Mouse (Mus musculus): ENCODE results near the gene Capsl. TPM values are rescaled to one million over a fixed set of nuclear protein-coding genes. Genes with fewer than 3 reads are reported as not detected.

The Capsl gene
- polyA plus RNA-seq, 1 experiment from 2014 or later = 7.9 TPM

GRCm38 (mm10) chr15:9463521-9464027 is 27.7 kb downstream of the Capsl start:
- Histone ChIP-seq H3K9ac (replicated peaks; ENCODE audit: low read depth, low read length) (no peak overlapping the region), H3K27me3 (ENCODE audit: control insufficient read depth, insufficient read depth, low read length) (no peaks in the 10 kb centered on the region), H3K4me3 (ENCODE audit: low read depth, low read length) (no peak overlapping the region), H3K9me3 (ENCODE audit: control insufficient read depth, low read depth, low read length) (no peaks in the 10 kb centered on the region), H3K4me1 (ENCODE audit: control insufficient read depth, insufficient read depth, low read length) (no peaks in the 10 kb centered on the region), H3K4me2 (replicated peaks; ENCODE audit: low read depth, low read length) (no peak overlapping the region), H3K36me3 (ENCODE audit: control insufficient read depth, insufficient read depth, low read length) (no peaks in the 10 kb centered on the region), H3K27ac (ENCODE audit: low read length) (no peak overlapping the region)
- no peak for ATAC-seq (ENCODE audit: insufficient number of reproducible peaks, insufficient read depth, low FRiP score, low read depth)
- 39% methylated on average over 7 of the region's 7 CpGs for WGBS

GRCm38 (mm10) chr15:9464039-9464438 is 28.2 kb downstream of the Capsl start:
- Histone ChIP-seq H3K4me1 (ENCODE audit: control insufficient read depth, insufficient read depth, low read length) (no peaks in the 10 kb centered on the region), H3K27ac (ENCODE audit: low read length) (no peak overlapping the region), H3K9me3 (ENCODE audit: control insufficient read depth, low read depth, low read length) (no peaks in the 10 kb centered on the region), H3K4me2 (replicated peaks; ENCODE audit: low read depth, low read length) (no peak overlapping the region), H3K9ac (replicated peaks; ENCODE audit: low read depth, low read length) (no peak overlapping the region), H3K27me3 (ENCODE audit: control insufficient read depth, insufficient read depth, low read length) (no peaks in the 10 kb centered on the region), H3K36me3 (ENCODE audit: control insufficient read depth, insufficient read depth, low read length) (no peaks in the 10 kb centered on the region), H3K4me3 (ENCODE audit: low read depth, low read length) (no peak overlapping the region)
- no peak for ATAC-seq (ENCODE audit: insufficient number of reproducible peaks, insufficient read depth, low FRiP score, low read depth)
- WGBS = 21% methylated on average over 1 of the region's 1 CpGs

GRCm38 (mm10) chr15:9471053-9471685 is 35.3 kb downstream of the Capsl start:
- WGBS = 79% methylated on average over 4 of the region's 4 CpGs
- no peak overlapping the region for H3K9ac ChIP-seq (replicated peaks; ENCODE audit: low read depth, low read length)

GRCm38 (mm10) chr15:9472167-9472566 is 36.3 kb downstream of the Capsl start:
- Histone ChIP-seq H3K36me3 (ENCODE audit: control insufficient read depth, insufficient read depth, low read length) (no peaks in the 10 kb centered on the region), H3K9me3 (ENCODE audit: control insufficient read depth, low read depth, low read length) (no peaks in the 10 kb centered on the region), H3K27me3 (ENCODE audit: control insufficient read depth, insufficient read depth, low read length) (no peaks in the 10 kb centered on the region), H3K4me1 (ENCODE audit: control insufficient read depth, insufficient read depth, low read length) (no peaks in the 10 kb centered on the region), H3K4me2 (replicated peaks; ENCODE audit: low read depth, low read length) (no peak overlapping the region), H3K27ac (ENCODE audit: low read length) (no peak overlapping the region), H3K4me3 (ENCODE audit: low read depth, low read length) (no peak overlapping the region), H3K9ac (replicated peaks; ENCODE audit: low read depth, low read length) (no peak overlapping the region)
- 19% methylated on average over 3 of the region's 3 CpGs for WGBS
- no peak for ATAC-seq (ENCODE audit: insufficient number of reproducible peaks, insufficient read depth, low FRiP score, low read depth)

More at GRCm38 (mm10) chr15:9471053-9471685, 35.3 kb downstream of the Capsl start:
- no peak for ATAC-seq (ENCODE audit: insufficient number of reproducible peaks, insufficient read depth, low FRiP score, low read depth)
- no peaks in the 10 kb centered on the region for H3K27me3 ChIP-seq (ENCODE audit: control insufficient read depth, insufficient read depth, low read length)
- H3K4me1 ChIP-seq (ENCODE audit: control insufficient read depth, insufficient read depth, low read length) = no peaks in the 10 kb centered on the region
- no peaks in the 10 kb centered on the region for H3K36me3 ChIP-seq (ENCODE audit: control insufficient read depth, insufficient read depth, low read length)
- no peaks in the 10 kb centered on the region for H3K9me3 ChIP-seq (ENCODE audit: control insufficient read depth, low read depth, low read length)
- H3K4me3 ChIP-seq (ENCODE audit: low read depth, low read length) = no peak overlapping the region
- H3K4me2 ChIP-seq (replicated peaks; ENCODE audit: low read depth, low read length) = no peak overlapping the region
- no peak overlapping the region for H3K27ac ChIP-seq (ENCODE audit: low read length)

GRCm38 (mm10) chr15:9472618-9473017 is 36.8 kb downstream of the Capsl start:
- H3K9me3 ChIP-seq (ENCODE audit: control insufficient read depth, low read depth, low read length) = no peaks in the 10 kb centered on the region
- H3K4me3 ChIP-seq (ENCODE audit: low read depth, low read length) = no peak overlapping the region
- no peak overlapping the region for H3K4me2 ChIP-seq (replicated peaks; ENCODE audit: low read depth, low read length)
- H3K4me1 ChIP-seq (ENCODE audit: control insufficient read depth, insufficient read depth, low read length) = no peaks in the 10 kb centered on the region
- H3K36me3 ChIP-seq (ENCODE audit: control insufficient read depth, insufficient read depth, low read length) = no peaks in the 10 kb centered on the region
- H3K27me3 ChIP-seq (ENCODE audit: control insufficient read depth, insufficient read depth, low read length) = no peaks in the 10 kb centered on the region
- WGBS = 50% methylated on average over 3 of the region's 3 CpGs
- H3K27ac ChIP-seq (ENCODE audit: low read length) = no peak overlapping the region
- H3K9ac ChIP-seq (replicated peaks; ENCODE audit: low read depth, low read length) = no peak overlapping the region
- no peak for ATAC-seq (ENCODE audit: insufficient number of reproducible peaks, insufficient read depth, low FRiP score, low read depth)

- no peaks in the 10 kb centered on the region for H3K36me3 ChIP-seq (ENCODE audit: control insufficient read depth, insufficient read depth, low read length)
- no peaks in the 10 kb centered on the region for H3K4me1 ChIP-seq (ENCODE audit: control insufficient read depth, insufficient read depth, low read length)
- ATAC-seq (ENCODE audit: insufficient number of reproducible peaks, insufficient read depth, low FRiP score, low read depth) = no peak
- WGBS = 82% methylated on average over 1 of the region's 1 CpGs
- no peak overlapping the region for H3K4me3 ChIP-seq (ENCODE audit: low read depth, low read length)
- H3K27me3 ChIP-seq (ENCODE audit: control insufficient read depth, insufficient read depth, low read length) = no peaks in the 10 kb centered on the region
- H3K4me2 ChIP-seq (replicated peaks; ENCODE audit: low read depth, low read length) = no peak overlapping the region
- no peak overlapping the region for H3K27ac ChIP-seq (ENCODE audit: low read length)
- no peak overlapping the region for H3K9ac ChIP-seq (replicated peaks; ENCODE audit: low read depth, low read length)
- no peaks in the 10 kb centered on the region for H3K9me3 ChIP-seq (ENCODE audit: control insufficient read depth, low read depth, low read length)
Observed at GRCm38 (mm10) chr15:9473188-9473587, 37.4 kb downstream of the Capsl start.

- Histone ChIP-seq H3K9me3 (ENCODE audit: control insufficient read depth, low read depth, low read length) (no peaks in the 10 kb centered on the region), H3K4me3 (ENCODE audit: low read depth, low read length) (no peak overlapping the region), H3K9ac (replicated peaks; ENCODE audit: low read depth, low read length) (no peak overlapping the region), H3K4me1 (ENCODE audit: control insufficient read depth, insufficient read depth, low read length) (no peaks in the 10 kb centered on the region), H3K4me2 (replicated peaks; ENCODE audit: low read depth, low read length) (no peak overlapping the region), H3K27ac (ENCODE audit: low read length) (no peak overlapping the region), H3K36me3 (ENCODE audit: control insufficient read depth, insufficient read depth, low read length) (no peaks in the 10 kb centered on the region), H3K27me3 (ENCODE audit: control insufficient read depth, insufficient read depth, low read length) (no peaks in the 10 kb centered on the region)
- peak; percentile 67; the same call in 1 of the 2 replicates for ATAC-seq (ENCODE audit: insufficient number of reproducible peaks, insufficient read depth, low FRiP score, low read depth)
- WGBS = 88% methylated on average over 2 of the region's 2 CpGs
Observed at GRCm38 (mm10) chr15:9489417-9490118, 53.7 kb downstream of the Capsl start.

- 47% methylated on average over 3 of the region's 3 CpGs for WGBS
- Histone ChIP-seq H3K9me3 (ENCODE audit: control insufficient read depth, low read depth, low read length) (no peaks in the 10 kb centered on the region), H3K9ac (replicated peaks; ENCODE audit: low read depth, low read length) (no peak overlapping the region), H3K27ac (ENCODE audit: low read length) (no peak overlapping the region), H3K4me1 (ENCODE audit: control insufficient read depth, insufficient read depth, low read length) (no peaks in the 10 kb centered on the region), H3K4me3 (ENCODE audit: low read depth, low read length) (no peak overlapping the region), H3K4me2 (replicated peaks; ENCODE audit: low read depth, low read length) (no peak overlapping the region), H3K36me3 (ENCODE audit: control insufficient read depth, insufficient read depth, low read length) (no peaks in the 10 kb centered on the region), H3K27me3 (ENCODE audit: control insufficient read depth, insufficient read depth, low read length) (no peaks in the 10 kb centered on the region)
- no peak for ATAC-seq (ENCODE audit: insufficient number of reproducible peaks, insufficient read depth, low FRiP score, low read depth)
Observed at GRCm38 (mm10) chr15:9492077-9492476, 56.2 kb downstream of the Capsl start.
